Mouse (Mus musculus) kidney, embryonic 16.5 days (tissue): Measurements from ENCODE around the gene Mpdu1. TPM values are rescaled to one million over a fixed set of nuclear protein-coding genes. Genes with fewer than 3 reads are reported as not detected.

Source experiments
- ATAC-seq: fragments of 200-750 bp; cut with Nextera tagmentation; 2 replicates; pipeline ENCODE4 v1.8.0; 2017; ENCODE audit warnings: moderate TSS enrichment; ENCODE audit not compliant: low FRiP score, low TSS enrichment
- H3K27ac ChIP-seq: fragments of 300-500 bp; sonication (generic); 2 replicates; pipeline ENCODE4 v1.5.1; 2014; ENCODE audit warnings: low read length
- H3K27me3 ChIP-seq: fragments of 300-500 bp; sonication (generic); 2 replicates; pipeline ENCODE4 v1.6.1; 2014; ENCODE audit warnings: low read length, control low read depth, mixed read lengths; ENCODE audit not compliant: insufficient read depth
- H3K36me3 ChIP-seq: fragments of 300-500 bp; sonication (generic); 2 replicates; pipeline ENCODE4 v1.6.1; 2014; ENCODE audit warnings: low read length, control low read depth, mixed read lengths; ENCODE audit not compliant: insufficient read depth
- H3K4me1 ChIP-seq: fragments of 300-500 bp; sonication (generic); 2 replicates; pipeline ENCODE4 v1.6.1; 2014; ENCODE audit warnings: low read length, control low read depth, mixed read lengths; ENCODE audit not compliant: insufficient read depth
- H3K4me2 ChIP-seq: fragments of 300-500 bp; sonication (generic); replicated peaks from 2 replicates; pipeline ENCODE4 v1.6.1; 2014; ENCODE audit warnings: low read depth, low read length
- H3K4me3 ChIP-seq: fragments of 300-500 bp; sonication (generic); 2 replicates; pipeline ENCODE4 v1.5.1; 2014; ENCODE audit warnings: mild to moderate bottlenecking, low read length
- H3K9ac ChIP-seq: fragments of 300-500 bp; sonication (generic); replicated peaks from 2 replicates; pipeline ENCODE4 v1.6.1; 2014; ENCODE audit warnings: low read length
- H3K9me3 ChIP-seq: fragments of 300-500 bp; sonication (generic); 2 replicates; pipeline ENCODE4 v1.6.1; 2016; ENCODE audit warnings: low read length, control low read depth
- WGBS: fragments of 180-500 bp; shearing (Covaris S2); extraction: QIAGEN DNeasy Blood & Tissue Kit; methylation state at CpG from one replicate; pipeline ENCODE4 v1.1.7; 2014; 5-methylcytosine and 5-hydroxymethylcytosine counted together
- polyA plus RNA-seq: library from polyadenylated mRNA; unstranded; fragments of >200 nt; fragmentation: Nextera tagmentation; extraction: Ambion mirVana; gene quantifications from 2 replicates; pipeline ENCODE4 v1.2.1, GENCODE M21; 2015

Gene Mpdu1
- polyA plus RNA-seq, 1 experiment from 2014 or later, result 84.0 TPM

- Histone ChIP-seq H3K9ac (peak overlapping the region; percentile 57), H3K4me2 (peak overlapping the region; percentile 75), H3K4me1 (peaks cover 42% of the 10 kb centered on the region), H3K9me3 (no peaks in the 10 kb centered on the region), H3K36me3 (peaks cover 15% of the 10 kb centered on the region), H3K4me3 (peak overlapping the region; percentile 75), H3K27me3 (no peaks in the 10 kb centered on the region), H3K27ac (peak overlapping the region; percentile 96)
- 21% methylated on average over 12 of the region's 12 CpGs for WGBS
- peak; percentile 55; the same call in 1 of the 2 replicates for ATAC-seq
Observed at GRCm38 (mm10) chr11:69682840-69683533, 20.5 kb upstream of the Mpdu1 start.

- 20% methylated on average over 24 of the region's 24 CpGs for WGBS
- peaks cover 18% of the 10 kb centered on the region for H3K36me3 ChIP-seq
- peak overlapping the region; percentile 75 for H3K4me2 ChIP-seq
- H3K9ac ChIP-seq, result peak overlapping the region; percentile 89
- H3K9me3 ChIP-seq, result no peaks in the 10 kb centered on the region
- H3K4me1 ChIP-seq, result peaks cover 42% of the 10 kb centered on the region
- no peaks in the 10 kb centered on the region for H3K27me3 ChIP-seq
- ATAC-seq, result no peak
- peak overlapping the region; percentile 96 for H3K27ac ChIP-seq
- peak overlapping the region; percentile 75 for H3K4me3 ChIP-seq
Observed at GRCm38 (mm10) chr11:69682209-69682839, 19.9 kb upstream of the Mpdu1 start.

- under 1% methylated on average over 74 of the region's 80 CpGs for WGBS
- H3K27me3 ChIP-seq, result no peaks in the 10 kb centered on the region
- H3K36me3 ChIP-seq, result peaks cover 23% of the 10 kb centered on the region
- H3K4me1 ChIP-seq, result peaks cover 38% of the 10 kb centered on the region
- peak within 1 kb of the TSS; percentile 89 for H3K9ac ChIP-seq
- peak within 1 kb of the TSS; percentile 75 for H3K4me2 ChIP-seq
- H3K9me3 ChIP-seq, result no peaks in the 10 kb centered on the region
- H3K4me3 ChIP-seq, result peak within 1 kb of the TSS; percentile 75
- H3K27ac ChIP-seq, result peak within 1 kb of the TSS; percentile 96
- peak; percentile 97 for ATAC-seq
Observed at GRCm38 (mm10) chr11:69681314-69682208, 19.1 kb upstream of the Mpdu1 start, which contains the start of gene Senp3. Gene Senp3 (minus strand): TSS chr11:69682084.

GRCm38 (mm10) chr11:69680136-69680855 is 17.9 kb upstream of the Mpdu1 start:
- H3K27ac ChIP-seq, result no peak overlapping the region
- H3K36me3 ChIP-seq, result peaks cover 36% of the 10 kb centered on the region
- peak overlapping the region; percentile 89 for H3K9ac ChIP-seq
- ATAC-seq, result no peak
- H3K4me2 ChIP-seq, result peak overlapping the region; percentile 75
- H3K27me3 ChIP-seq, result no peaks in the 10 kb centered on the region
- peaks cover 26% of the 10 kb centered on the region for H3K4me1 ChIP-seq
- WGBS, result 92% methylated on average over 29 of the region's 30 CpGs
- peak overlapping the region; percentile 75 for H3K4me3 ChIP-seq
- no peaks in the 10 kb centered on the region for H3K9me3 ChIP-seq

GRCm38 (mm10) chr11:69679144-69679543 is 16.7 kb upstream of the Mpdu1 start:
- no peak overlapping the region for H3K4me2 ChIP-seq
- H3K9ac ChIP-seq, result no peak overlapping the region
- WGBS, result 100% methylated on average over 2 of the region's 2 CpGs
- H3K4me3 ChIP-seq, result no peak overlapping the region
- no peaks in the 10 kb centered on the region for H3K9me3 ChIP-seq
- H3K27ac ChIP-seq, result no peak overlapping the region
- H3K4me1 ChIP-seq, result peaks cover 26% of the 10 kb centered on the region
- H3K27me3 ChIP-seq, result no peaks in the 10 kb centered on the region
- H3K36me3 ChIP-seq, result peaks cover 47% of the 10 kb centered on the region
- no peak for ATAC-seq

GRCm38 (mm10) chr11:69672211-69672706 is 9.8 kb upstream of the Mpdu1 start, which contains the start of gene Eif4a1:
Gene Eif4a1 (minus strand): TSS chr11:69672423.
- WGBS, result under 1% methylated on average over 36 of the region's 36 CpGs
- H3K4me1 ChIP-seq, result peaks cover 22% of the 10 kb centered on the region
- H3K27ac ChIP-seq, result peak within 1 kb of the TSS; percentile 98
- H3K27me3 ChIP-seq, result no peaks in the 10 kb centered on the region
- H3K9me3 ChIP-seq, result no peaks in the 10 kb centered on the region
- H3K4me3 ChIP-seq, result peak within 1 kb of the TSS; percentile 100
- H3K4me2 ChIP-seq, result peak within 1 kb of the TSS; percentile 93
- ATAC-seq, result peak; percentile 98
- peak within 1 kb of the TSS; percentile 100 for H3K9ac ChIP-seq
- peaks cover 76% of the 10 kb centered on the region for H3K36me3 ChIP-seq

GRCm38 (mm10) chr11:69671726-69672124 is 9.3 kb upstream of the Mpdu1 start:
- ATAC-seq, result peak; percentile 6; the same call in 1 of the 2 replicates
- Histone ChIP-seq H3K4me2 (peak overlapping the region; percentile 93), H3K36me3 (peaks cover 72% of the 10 kb centered on the region), H3K4me3 (peak overlapping the region; percentile 100), H3K27me3 (no peaks in the 10 kb centered on the region), H3K27ac (peak overlapping the region; percentile 98), H3K9ac (peak overlapping the region; percentile 100), H3K9me3 (no peaks in the 10 kb centered on the region), H3K4me1 (peaks cover 22% of the 10 kb centered on the region)
- WGBS, result 0% methylated on average over 42 of the region's 43 CpGs

- no peaks in the 10 kb centered on the region for H3K9me3 ChIP-seq
- under 1% methylated on average over 58 of the region's 61 CpGs for WGBS
- peak overlapping the region; percentile 93 for H3K4me2 ChIP-seq
- peaks cover 72% of the 10 kb centered on the region for H3K36me3 ChIP-seq
- H3K4me1 ChIP-seq, result peaks cover 22% of the 10 kb centered on the region
- peak overlapping the region; percentile 100 for H3K4me3 ChIP-seq
- peak overlapping the region; percentile 98 for H3K27ac ChIP-seq
- H3K27me3 ChIP-seq, result no peaks in the 10 kb centered on the region
- ATAC-seq, result peak; percentile 72
- H3K9ac ChIP-seq, result peak overlapping the region; percentile 100
Observed at GRCm38 (mm10) chr11:69670786-69671725, 8.6 kb upstream of the Mpdu1 start.
